Mouse (Mus musculus): Measurements from ENCODE around the gene Dcaf15.

Gene Dcaf15

GRCm38 (mm10) chr8:84104697-84105609, at the start of gene Dcaf15:
Gene Dcaf15 (minus strand): TSS chr8:84104768.
- DNase-seq = peak; percentile 99

- no peak for DNase-seq
These were observed 44.6 kb upstream of the Dcaf15 start for GRCm38 (mm10) chr8:84149181-84149580.

- DNase-seq = peak in 1 of 2 experiments; percentile 59
These were observed 43.9 kb upstream of the Dcaf15 start for GRCm38 (mm10) chr8:84148531-84148850.

GRCm38 (mm10) chr8:84147769-84148530, 43.4 kb upstream of the Dcaf15 start, which contains the start of the genes Cc2d1a and 4930432K21Rik:
Gene Cc2d1a (minus strand): TSS chr8:84147936.
Gene 4930432K21Rik (plus strand): TSS chr8:84148025.
- peak; percentile 94 to 96 for DNase-seq

GRCm38 (mm10) chr8:84147324-84147766, 42.8 kb upstream of the Dcaf15 start:
- DNase-seq = peak in 1 of 2 experiments; percentile 59

- no peak for DNase-seq
These were observed 40.2 kb upstream of the Dcaf15 start for GRCm38 (mm10) chr8:84144636-84145245.

- DNase-seq = no peak
These were observed 36.3 kb upstream of the Dcaf15 start for GRCm38 (mm10) chr8:84140838-84141237.

GRCm38 (mm10) chr8:84137848-84138247, 33.3 kb upstream of the Dcaf15 start:
- DNase-seq = no peak

- DNase-seq = no peak
These were observed 27.7 kb upstream of the Dcaf15 start for GRCm38 (mm10) chr8:84132225-84132624.

GRCm38 (mm10) chr8:84130806-84131205, 26.2 kb upstream of the Dcaf15 start:
- peak in 1 of 2 experiments; percentile 31 for DNase-seq

GRCm38 (mm10) chr8:84128277-84128676, 23.7 kb upstream of the Dcaf15 start:
- no peak for DNase-seq

- DNase-seq = peak in 1 of 2 experiments; percentile 44
These were observed 22.8 kb upstream of the Dcaf15 start for GRCm38 (mm10) chr8:84127202-84127901.

- no peak for DNase-seq
These were observed 22.2 kb upstream of the Dcaf15 start for GRCm38 (mm10) chr8:84126742-84127141.

- peak; percentile 42 to 71 for DNase-seq
These were observed 21.1 kb upstream of the Dcaf15 start, which contains the start of gene Podnl1 for GRCm38 (mm10) chr8:84125656-84126055. Gene Podnl1 (plus strand): TSS chr8:84125989.

GRCm38 (mm10) chr8:84122151-84122550, 17.6 kb upstream of the Dcaf15 start:
- no peak for DNase-seq

- DNase-seq = no peak
These were observed 11.1 kb upstream of the Dcaf15 start for GRCm38 (mm10) chr8:84115646-84116045.

GRCm38 (mm10) chr8:84106216-84107040, 1.9 kb upstream of the Dcaf15 start:
- no peak for DNase-seq

- no peak for DNase-seq
These were observed 1.1 kb upstream of the Dcaf15 start for GRCm38 (mm10) chr8:84105676-84106075.

- peak; percentile 74 to 82 for DNase-seq
These were observed 347 bp downstream of the Dcaf15 start for GRCm38 (mm10) chr8:84104221-84104620.

GRCm38 (mm10) chr8:84103601-84104000, 967 bp downstream of the Dcaf15 start:
- DNase-seq = peak in 1 of 2 experiments; percentile 42

Data from lung, postnatal 4 days (tissue).